Mouse (Mus musculus) bone marrow macrophage, adult 2 months (primary cell): ENCODE data around the gene Epc2. TPM values are rescaled to one million over a fixed set of nuclear protein-coding genes. Genes with fewer than 3 reads are reported as not detected.
"Not testable (repeated sequence)": the region's sequence is repeated elsewhere in the genome, so short reads cannot be mapped to it uniquely, and the experiment has no call there.

Source experiments
- H3K27ac ChIP-seq: 2 replicates; pipeline ENCODE4 v1.5.1; 2012; ENCODE audit warnings: low read depth, low read length; ENCODE audit not compliant: insufficient read depth
- H3K4me1 ChIP-seq: 2 replicates; pipeline ENCODE4 v1.6.1; 2012; ENCODE audit warnings: low read length; ENCODE audit not compliant: control insufficient read depth, insufficient read depth
- H3K4me3 ChIP-seq: 2 replicates; pipeline ENCODE4 v1.5.1; 2012; ENCODE audit warnings: mild to moderate bottlenecking, low read length, moderate library complexity; ENCODE audit not compliant: insufficient read depth
- CTCF ChIP-seq: IDR thresholded peaks from 2 replicates; pipeline ENCODE4 v1.5.1; 2012; ENCODE audit warnings: low read depth, mild to moderate bottlenecking, low read length, moderate library complexity
- POLR2A ChIP-seq: IDR thresholded peaks from 2 replicates; pipeline ENCODE4 v1.6.1; 2012; ENCODE audit warnings: mild to moderate bottlenecking, low read depth, low read length, borderline replicate concordance
- polyA plus RNA-seq: library from polyadenylated mRNA; stranded (reverse); fragments of >200 nt; gene quantifications from 2 replicates; pipeline ENCODE4 v1.2.4, GENCODE M21; 2012; ENCODE audit not compliant: missing spikeins, insufficient read depth, insufficient read length

Epc2 gene
- polyA plus RNA-seq, 1 experiment = 25.0 TPM

DNA sequence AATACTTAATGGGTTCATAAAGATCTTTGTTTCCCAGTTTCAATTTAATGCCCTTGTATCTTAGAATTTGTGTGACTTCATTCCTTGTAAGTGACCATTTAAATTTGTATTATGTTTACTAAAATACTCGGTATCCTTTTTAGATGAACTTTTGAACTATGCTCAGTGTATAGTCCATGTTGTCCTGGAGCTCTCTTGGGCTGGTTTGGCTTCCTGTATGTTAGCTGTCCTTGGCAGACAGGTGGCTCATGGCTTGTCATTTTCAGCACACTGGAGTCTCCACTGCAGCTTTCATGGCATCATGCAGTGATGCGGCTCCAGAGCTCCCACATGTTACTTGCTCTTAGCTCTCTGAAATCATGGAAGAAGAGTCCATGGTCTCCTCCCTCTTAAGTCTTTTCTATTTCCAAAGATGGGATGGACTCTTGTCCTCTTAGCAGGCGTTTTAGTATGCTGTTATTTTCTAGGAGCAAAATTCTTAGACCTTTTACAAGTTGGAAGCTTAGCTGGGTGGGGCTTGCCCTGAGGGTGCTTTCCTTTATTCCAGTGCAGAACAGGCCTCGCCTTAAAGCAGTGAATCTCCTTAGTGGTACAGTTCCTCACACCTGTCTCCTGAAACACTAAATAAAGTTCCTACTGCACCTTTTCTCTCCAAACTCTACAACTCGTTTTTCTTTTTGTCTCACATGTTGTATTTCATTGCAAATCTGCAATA is 20.5 kb downstream of the Epc2 start:
- Histone ChIP-seq H3K4me3 (no peak overlapping the region), H3K4me1 (peaks cover 20% of the 10 kb centered on the region), H3K27ac (no peak overlapping the region)
- TF ChIP-seq CTCF (no peak), POLR2A (no peak)

DNA sequence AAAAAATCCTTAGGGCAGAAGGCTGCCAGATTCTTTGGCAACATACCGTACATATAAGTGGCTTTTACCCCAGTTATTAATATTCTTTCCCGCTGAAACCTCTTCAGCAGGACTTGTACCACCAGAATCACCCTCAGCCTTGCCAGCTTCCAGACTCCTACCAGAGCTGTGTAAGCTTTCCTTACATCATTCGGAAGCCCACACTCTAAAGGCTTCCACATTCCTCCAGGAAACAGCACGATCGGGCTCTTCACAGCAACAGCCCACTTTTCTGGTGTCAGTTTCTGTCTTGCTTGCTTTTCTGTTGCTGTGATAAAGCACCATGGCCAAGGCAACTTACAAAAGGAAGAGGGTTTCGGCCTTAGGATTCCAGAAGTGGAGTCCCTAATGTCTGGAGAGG is 21.2 kb downstream of the Epc2 start:
- Histone ChIP-seq H3K4me3 (peak overlapping the region; percentile 35), H3K27ac (peak overlapping the region; percentile 13; the same call in 1 of the 2 replicates), H3K4me1 (peaks cover 20% of the 10 kb centered on the region)
- TF ChIP-seq CTCF (no peak), POLR2A (no peak)

DNA sequence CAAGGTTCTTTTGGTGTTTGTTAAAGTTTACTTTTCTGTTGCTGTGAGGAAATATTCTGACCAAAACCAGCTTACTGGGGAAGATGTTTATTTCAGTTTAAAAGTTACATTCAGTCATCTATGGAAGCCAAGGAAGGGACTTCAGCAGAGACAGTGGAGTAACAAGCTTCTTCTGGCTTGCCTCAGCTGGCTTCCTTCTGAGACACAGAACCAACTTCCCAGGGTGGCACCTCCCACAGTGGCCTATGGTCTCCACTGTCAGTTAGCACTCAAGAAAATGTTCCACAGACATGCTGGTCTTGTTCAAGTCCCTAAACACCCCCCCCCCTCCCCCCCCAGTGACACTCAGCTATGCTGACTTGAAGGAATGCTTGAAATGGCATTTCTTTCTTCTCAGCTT is 30.9 kb downstream of the Epc2 start:
- no peak overlapping the region for H3K4me3 ChIP-seq
- TF ChIP-seq CTCF (no peak), POLR2A (no peak)
- no peak overlapping the region for H3K27ac ChIP-seq
- peaks cover 3% of the 10 kb centered on the region; the same call in 1 of the 2 replicates for H3K4me1 ChIP-seq

DNA sequence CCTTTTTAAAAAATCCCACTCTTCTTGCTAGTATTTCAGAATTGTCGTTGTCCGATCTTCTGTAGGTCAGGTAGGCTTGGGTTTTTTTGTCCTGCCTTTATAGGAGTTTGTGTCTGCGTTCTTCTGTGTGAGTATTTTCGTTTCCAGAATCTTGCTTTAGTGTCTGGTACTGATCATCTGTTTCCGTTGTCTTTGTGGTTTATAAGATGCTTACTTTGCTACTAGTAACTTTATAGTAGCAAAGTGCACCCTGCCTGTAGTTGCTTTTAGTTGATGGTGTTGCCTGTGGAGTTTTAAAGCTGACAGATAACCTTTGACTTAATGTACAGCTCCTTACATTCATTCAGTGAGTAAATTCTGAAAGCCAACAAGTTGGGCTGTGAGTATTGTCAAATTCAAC is 32.1 kb downstream of the Epc2 start:
- TF ChIP-seq POLR2A (no peak), CTCF (no peak)
- Histone ChIP-seq H3K27ac (no peak overlapping the region), H3K4me3 (no peak overlapping the region), H3K4me1 (peaks cover 3% of the 10 kb centered on the region; the same call in 1 of the 2 replicates)

DNA sequence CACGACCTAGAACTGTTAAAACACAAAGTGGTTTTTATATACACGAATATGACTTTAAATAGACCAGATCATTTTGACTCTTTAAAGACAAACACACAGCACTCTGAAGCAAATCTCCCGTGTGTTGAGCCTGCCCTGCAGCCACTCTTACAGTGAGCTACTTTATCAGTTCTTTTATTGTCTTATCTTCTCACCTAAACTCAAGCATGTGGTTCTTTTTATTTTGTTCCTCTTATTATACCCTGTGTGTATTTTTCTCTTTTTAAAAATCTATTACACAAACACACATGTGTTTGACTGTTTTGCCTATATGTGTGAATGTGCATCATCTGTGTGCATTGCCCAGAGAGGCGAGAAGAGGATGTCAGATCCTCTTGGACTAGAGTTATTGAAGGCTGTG is 50.1 kb downstream of the Epc2 start:
- H3K4me1 ChIP-seq = no peaks in the 10 kb centered on the region
- no peak overlapping the region for H3K27ac ChIP-seq
- H3K4me3 ChIP-seq = no peak overlapping the region
- no peak for TF ChIP-seq CTCF
- TF ChIP-seq POLR2A = no peak

DNA sequence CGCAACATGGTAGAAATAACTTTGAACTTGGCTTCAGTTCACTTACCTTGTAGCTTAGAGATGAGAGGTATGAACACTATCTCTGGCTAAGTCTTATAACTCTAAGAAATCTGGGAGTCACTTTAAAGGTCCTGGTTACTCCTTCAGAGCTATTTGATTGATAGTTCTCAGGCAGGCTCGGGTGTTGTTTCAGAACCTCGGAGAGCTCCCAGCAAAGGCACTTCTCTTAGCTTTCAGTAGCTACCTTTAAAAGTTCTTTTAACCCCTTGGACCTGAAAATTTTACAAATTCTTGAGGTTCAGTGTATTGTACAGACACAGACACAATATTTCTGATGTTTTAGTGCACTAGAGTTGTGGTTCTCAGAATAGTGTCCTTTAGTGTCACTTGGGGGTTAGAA is 52.3 kb downstream of the Epc2 start:
- TF ChIP-seq CTCF (no peak), POLR2A (no peak)
- no peak overlapping the region for H3K27ac ChIP-seq
- H3K4me3 ChIP-seq = no peak overlapping the region
- no peaks in the 10 kb centered on the region for H3K4me1 ChIP-seq

DNA sequence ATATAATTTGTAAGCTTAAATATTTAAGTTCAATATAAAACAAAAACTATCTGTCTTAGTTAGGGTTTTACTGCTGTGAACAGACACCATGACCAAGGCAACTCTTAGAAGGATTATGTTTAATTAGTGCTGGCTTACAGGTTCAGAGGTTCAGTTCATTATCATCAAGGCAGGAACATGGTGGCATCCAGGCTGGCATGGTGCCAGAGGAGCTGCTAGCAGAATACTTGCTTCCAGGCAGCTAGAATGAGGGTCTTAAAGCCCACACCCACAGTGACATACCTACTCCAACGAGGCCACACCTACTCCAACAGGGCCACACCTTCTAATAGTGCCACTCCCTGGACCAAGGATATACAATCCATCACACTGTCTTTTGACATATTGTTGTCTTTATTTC is 53.9 kb downstream of the Epc2 start:
- H3K4me3 ChIP-seq, H3K27ac ChIP-seq, H3K4me1 ChIP-seq: not testable (repeated sequence)

DNA sequence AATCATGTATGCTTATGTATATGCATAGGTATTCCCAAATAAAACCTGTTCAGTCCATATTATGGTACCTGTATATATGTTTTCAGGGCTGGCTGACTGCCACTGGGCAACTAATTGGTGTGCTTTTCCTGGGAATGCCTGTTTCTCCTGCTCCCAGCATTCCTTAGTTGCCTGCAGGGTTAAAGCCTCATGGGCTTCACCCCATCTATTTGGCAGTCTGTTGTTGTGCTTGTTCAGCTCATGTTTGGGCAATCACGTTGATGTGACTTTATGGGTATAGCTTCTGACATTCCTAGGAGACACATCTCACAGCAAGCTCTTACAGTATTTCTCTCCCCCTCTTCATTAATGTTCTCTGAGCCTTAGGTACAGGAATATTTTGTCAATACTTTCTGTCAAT is 59.5 kb downstream of the Epc2 start:
- TF ChIP-seq POLR2A (no peak), CTCF (no peak)
- Histone ChIP-seq H3K4me3 (no peak overlapping the region), H3K27ac (no peak overlapping the region), H3K4me1 (no peaks in the 10 kb centered on the region)

DNA sequence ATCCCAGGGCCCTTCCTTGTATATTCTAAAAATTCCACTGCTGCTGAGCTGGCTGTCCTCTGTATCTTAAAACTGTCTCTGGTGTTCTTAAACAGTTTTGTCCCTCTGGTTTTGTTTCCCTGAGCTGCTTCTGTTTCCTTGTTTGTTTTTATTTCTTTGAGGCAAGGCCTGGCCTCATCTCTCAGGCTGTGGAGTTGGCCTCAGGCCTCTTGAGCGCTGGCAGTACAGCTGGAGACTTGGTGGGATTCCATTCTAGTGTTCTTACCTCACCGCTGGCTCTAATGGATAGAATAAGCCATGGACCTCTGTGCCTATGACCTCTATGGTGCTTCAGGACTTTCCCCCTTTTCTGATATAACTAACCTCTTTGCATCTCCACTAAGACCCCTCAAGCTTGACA is 64.7 kb downstream of the Epc2 start:
- no peak overlapping the region for H3K27ac ChIP-seq
- H3K4me3 ChIP-seq = no peak overlapping the region
- no peaks in the 10 kb centered on the region for H3K4me1 ChIP-seq
- no peak for TF ChIP-seq POLR2A
- no peak for TF ChIP-seq CTCF

DNA sequence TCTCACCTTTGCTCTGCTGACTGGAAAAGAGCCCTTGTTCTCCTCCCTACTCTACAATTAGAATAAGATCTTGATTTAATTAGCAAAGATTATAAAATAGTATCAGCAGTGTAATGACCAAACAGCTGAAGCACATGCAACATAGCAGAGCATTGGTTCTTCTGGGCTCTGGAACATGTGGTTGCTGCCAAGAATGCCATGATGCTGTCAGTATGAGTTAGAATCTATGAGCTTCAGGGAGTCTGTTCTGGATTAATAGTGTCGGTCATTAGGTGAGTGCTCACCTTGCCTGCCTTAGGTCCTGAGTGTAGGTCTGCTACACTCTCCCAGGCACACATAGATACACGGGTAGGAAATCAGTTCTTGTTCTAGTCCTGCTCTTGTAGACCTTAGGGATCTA is 69.1 kb downstream of the Epc2 start:
- Histone ChIP-seq H3K4me3 (no peak overlapping the region), H3K27ac (no peak overlapping the region), H3K4me1 (no peaks in the 10 kb centered on the region)
- TF ChIP-seq POLR2A (no peak), CTCF (no peak)

DNA sequence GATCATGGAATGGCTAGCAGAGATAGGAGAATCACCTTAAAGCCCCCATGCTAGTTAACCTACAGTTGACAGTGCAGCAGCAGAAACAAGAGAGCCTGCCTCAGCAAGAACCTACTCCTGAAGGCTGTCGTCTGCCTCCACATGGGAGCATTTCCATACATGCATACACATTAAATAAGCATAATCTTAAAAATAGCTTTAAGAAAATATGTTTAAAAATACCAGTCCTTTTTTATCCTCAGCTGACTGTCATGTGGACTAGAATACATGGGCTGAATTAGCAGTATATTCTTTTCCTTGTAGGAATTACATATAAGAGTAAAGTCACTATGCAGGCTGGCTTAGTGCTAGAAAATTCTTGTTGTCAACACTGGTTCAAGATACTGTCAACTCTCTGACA is 69.7 kb downstream of the Epc2 start:
- Histone ChIP-seq H3K27ac (no peak overlapping the region), H3K4me1 (no peaks in the 10 kb centered on the region), H3K4me3 (no peak overlapping the region)
- no peak for TF ChIP-seq POLR2A
- no peak for TF ChIP-seq CTCF
